Mouse (Mus musculus): ENCODE measurements around the gene Adra2b.

The Adra2b gene

GRCm38 (mm10) chr2:127338833-127339232 is 24.2 kb upstream of the Adra2b start:
- DNase-seq (ENCODE audit: inconsistent ontology term) = no peak

GRCm38 (mm10) chr2:127339262-127339661 is 23.7 kb upstream of the Adra2b start:
- DNase-seq (ENCODE audit: inconsistent ontology term) = no peak

- peak; percentile 29 for DNase-seq (ENCODE audit: inconsistent ontology term)
These were observed 21.8 kb upstream of the Adra2b start for GRCm38 (mm10) chr2:127341159-127341558.

GRCm38 (mm10) chr2:127346334-127346733 is 16.7 kb upstream of the Adra2b start:
- no peak for DNase-seq (ENCODE audit: inconsistent ontology term)

- no peak for DNase-seq (ENCODE audit: inconsistent ontology term)
These were observed 15.6 kb upstream of the Adra2b start for GRCm38 (mm10) chr2:127347147-127347985.

GRCm38 (mm10) chr2:127353881-127354280 is 9.1 kb upstream of the Adra2b start:
- DNase-seq (ENCODE audit: inconsistent ontology term) = no peak

- no peak for DNase-seq (ENCODE audit: inconsistent ontology term)
These were observed 259 bp downstream of the Adra2b start for GRCm38 (mm10) chr2:127363282-127363652.

GRCm38 (mm10) chr2:127363696-127364095 is 688 bp downstream of the Adra2b start:
- no peak for DNase-seq (ENCODE audit: inconsistent ontology term)

- no peak for DNase-seq (ENCODE audit: inconsistent ontology term)
These were observed 1.4 kb downstream of the Adra2b start for GRCm38 (mm10) chr2:127364452-127364851.

GRCm38 (mm10) chr2:127367126-127367820 is 4.3 kb downstream of the Adra2b start:
- DNase-seq (ENCODE audit: inconsistent ontology term) = no peak

- DNase-seq (ENCODE audit: inconsistent ontology term) = no peak
These were observed 6.8 kb downstream of the Adra2b start for GRCm38 (mm10) chr2:127369703-127370376.

- DNase-seq (ENCODE audit: inconsistent ontology term) = no peak
These were observed 7.8 kb downstream of the Adra2b start for GRCm38 (mm10) chr2:127370561-127371483.

GRCm38 (mm10) chr2:127371484-127371861 is 8.5 kb downstream of the Adra2b start:
- no peak for DNase-seq (ENCODE audit: inconsistent ontology term)

- no peak for DNase-seq (ENCODE audit: inconsistent ontology term)
These were observed 9.1 kb downstream of the Adra2b start for GRCm38 (mm10) chr2:127372082-127372481.

- no peak for DNase-seq (ENCODE audit: inconsistent ontology term)
These were observed 11.1 kb downstream of the Adra2b start for GRCm38 (mm10) chr2:127374131-127374530.

GRCm38 (mm10) chr2:127375087-127375486 is 12.1 kb downstream of the Adra2b start:
- DNase-seq (ENCODE audit: inconsistent ontology term) = no peak

- DNase-seq (ENCODE audit: inconsistent ontology term) = peak; percentile 32
These were observed 12.8 kb downstream of the Adra2b start for GRCm38 (mm10) chr2:127375759-127376341.

- no peak for DNase-seq (ENCODE audit: inconsistent ontology term)
These were observed 13.5 kb downstream of the Adra2b start for GRCm38 (mm10) chr2:127376423-127377051.

- DNase-seq (ENCODE audit: inconsistent ontology term) = peak; percentile 12
These were observed 15.1 kb downstream of the Adra2b start for GRCm38 (mm10) chr2:127377942-127378610.

- DNase-seq (ENCODE audit: inconsistent ontology term) = no peak
These were observed 15.6 kb downstream of the Adra2b start for GRCm38 (mm10) chr2:127378611-127378990.
